Mouse (Mus musculus) limb, embryonic 14.5 days (tissue): ENCODE measurements around the gene Rnf187. TPM values are rescaled to one million over a fixed set of nuclear protein-coding genes. Genes with fewer than 3 reads are reported as not detected.

Source experiments
- ATAC-seq: fragments of 200-750 bp; cut with Nextera tagmentation; 2 replicates; pipeline ENCODE4 v1.8.0; 2017; ENCODE audit warnings: low read depth, moderate number of reproducible peaks, moderate TSS enrichment; ENCODE audit not compliant: low FRiP score
- DNase-seq: peaks from one replicate; pipeline ENCODE4 v3.0.0-alpha.2; 2015; ENCODE audit warnings: low spot score
- H3K27ac ChIP-seq: fragments of 300-500 bp; sonication (generic); replicated peaks from 2 replicates; pipeline ENCODE4 v1.5.1; 2014; ENCODE audit warnings: low read depth, mild to moderate bottlenecking, low read length, moderate library complexity, mixed read lengths
- H3K27me3 ChIP-seq: fragments of 300-500 bp; sonication (generic); 2 replicates; pipeline ENCODE4 v1.6.1; 2014; ENCODE audit warnings: low read length, mixed read lengths; ENCODE audit not compliant: control insufficient read depth, insufficient read depth
- H3K36me3 ChIP-seq: fragments of 300-500 bp; sonication (generic); 2 replicates; pipeline ENCODE4 v1.6.1; 2014; ENCODE audit warnings: mild to moderate bottlenecking, low read length, moderate library complexity, mixed read lengths; ENCODE audit not compliant: control insufficient read depth, insufficient read depth
- H3K4me1 ChIP-seq: fragments of 300-500 bp; sonication (generic); 2 replicates; pipeline ENCODE4 v1.6.1; 2014; ENCODE audit warnings: antibody characterized with exemption, low read length, mixed read lengths; ENCODE audit not compliant: control insufficient read depth, insufficient read depth
- H3K4me2 ChIP-seq: fragments of 300-500 bp; sonication (generic); replicated peaks from 2 replicates; pipeline ENCODE4 v1.6.1; 2014; ENCODE audit warnings: low read depth, mild to moderate bottlenecking, low read length, moderate library complexity; ENCODE audit not compliant: severe bottlenecking
- H3K4me3 ChIP-seq: fragments of 300-500 bp; sonication (generic); replicated peaks from 2 replicates; pipeline ENCODE4 v1.5.1; 2014; ENCODE audit warnings: low read length
- H3K9ac ChIP-seq: fragments of 300-500 bp; sonication (generic); 2 replicates; pipeline ENCODE4 v1.6.1; 2014; ENCODE audit warnings: mild to moderate bottlenecking, low read depth, low read length, moderate library complexity; ENCODE audit not compliant: severe bottlenecking
- H3K9me3 ChIP-seq: fragments of 300-500 bp; sonication (generic); 2 replicates; pipeline ENCODE4 v1.6.1; 2016; ENCODE audit warnings: low read length; ENCODE audit not compliant: control insufficient read depth
- POLR2A ChIP-seq: fragments of 200-500 bp; IDR thresholded peaks from 2 replicates; pipeline ENCODE4 v1.8.0; 2012; ENCODE audit warnings: inconsistent platforms, mild to moderate bottlenecking, moderate library complexity, borderline replicate concordance; ENCODE audit not compliant: insufficient read depth, insufficient read length; ENCODE audit errors: extremely low read depth
- WGBS: fragments of 180-500 bp; shearing (Covaris S2); extraction: QIAGEN DNeasy Blood & Tissue Kit; methylation state at CpG from one replicate; pipeline ENCODE4 v1.1.7; 2014; 5-methylcytosine and 5-hydroxymethylcytosine counted together
- polyA plus RNA-seq, 2 experiments: library from polyadenylated mRNA; depleted of rRNA in 1 of 2; stranded (reverse) in 1 of 2; unstranded in 1 of 2; fragments of >200 nt; fragmentation: Nextera tagmentation in 1 of 2; extraction: Ambion mirVana in 1 of 2; gene quantifications; 2 replicates each; pipeline versions ENCODE4 v1.2.1 to v1.2.3; 2012 to 2014

The Rnf187 gene
- polyA plus RNA-seq, 2 experiments, result 248 to 284 TPM

DNA sequence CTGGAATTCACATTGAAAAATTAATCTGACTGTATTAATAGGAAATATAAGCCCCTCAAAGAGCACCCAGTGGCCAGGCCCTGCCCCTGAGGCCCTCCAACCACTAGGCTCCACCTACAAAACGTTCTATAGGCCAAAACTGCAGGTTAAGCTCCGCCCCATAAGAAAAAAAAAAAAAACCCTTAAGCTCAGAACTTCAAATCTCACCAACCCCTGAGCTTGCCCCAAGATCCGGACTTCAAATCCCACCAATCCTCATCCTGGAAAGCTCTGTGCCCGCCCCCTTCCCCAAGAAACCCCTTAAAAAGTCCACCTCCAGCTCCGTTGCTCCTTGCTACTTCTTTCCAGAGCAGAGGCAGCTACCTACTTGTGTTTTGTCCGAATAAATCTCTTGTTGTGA lies 33.9 kb downstream of the Rnf187 start:
- WGBS, result 48% methylated on average over 6 of the region's 6 CpGs
- Histone ChIP-seq H3K27ac (no peak overlapping the region), H3K9me3 (no peaks in the 10 kb centered on the region), H3K4me1 (peaks cover 9% of the 10 kb centered on the region), H3K9ac (no peak overlapping the region), H3K4me2 (peak overlapping the region; percentile 82; the same call in 1 of the 2 replicates), H3K4me3 (peak overlapping the region; percentile 82), H3K27me3 (no peaks in the 10 kb centered on the region), H3K36me3 (peaks cover 25% of the 10 kb centered on the region)
- DNase-seq (peak; percentile 32), ATAC-seq (no peak)
- no peak for TF ChIP-seq POLR2A

DNA sequence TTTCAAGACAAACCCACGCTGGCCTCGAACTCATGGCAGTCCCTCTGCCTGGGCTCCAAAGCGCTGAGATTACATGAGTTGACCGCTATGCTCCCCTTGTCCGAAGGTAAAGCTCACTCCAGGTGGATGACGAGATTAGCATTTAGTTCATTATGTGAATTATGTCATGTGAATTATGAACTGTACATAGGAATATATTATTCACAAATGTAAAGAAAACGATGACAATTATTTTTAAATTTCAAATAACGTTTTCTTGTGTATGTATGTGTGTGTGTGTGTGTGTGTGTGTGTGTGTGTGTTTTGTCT lies 34.4 kb downstream of the Rnf187 start:
- TF ChIP-seq POLR2A, result no peak
- Histone ChIP-seq H3K9ac (peak overlapping the region; percentile 87), H3K27ac (no peak overlapping the region; the same call in 1 of the 2 replicates), H3K36me3 (peaks cover 28% of the 10 kb centered on the region), H3K4me2 (peak overlapping the region; percentile 82), H3K4me3 (peak overlapping the region; percentile 82), H3K9me3 (no peaks in the 10 kb centered on the region), H3K4me1 (peaks cover 9% of the 10 kb centered on the region), H3K27me3 (no peaks in the 10 kb centered on the region)
- DNase-seq (no peak), ATAC-seq (peak; percentile 1)
- WGBS, result 2% methylated on average over 8 of the region's 8 CpGs

- peak within 1 kb of the TSS; percentile 83 for H3K27ac ChIP-seq
- peak within 1 kb of the TSS; percentile 82 for H3K4me3 ChIP-seq
- H3K9me3 ChIP-seq, result no peaks in the 10 kb centered on the region
- peaks cover 34% of the 10 kb centered on the region for H3K36me3 ChIP-seq
- under 1% methylated on average over 40 of the region's 40 CpGs for WGBS
- peak; percentile 99 for ATAC-seq
- peaks cover 9% of the 10 kb centered on the region for H3K4me1 ChIP-seq
- peak within 1 kb of the TSS; percentile 82 for H3K4me2 ChIP-seq
- no peaks in the 10 kb centered on the region for H3K27me3 ChIP-seq
- peak within 1 kb of the TSS; percentile 87 for H3K9ac ChIP-seq
- peak; percentile 94 for DNase-seq
- TF ChIP-seq POLR2A, result no peak
Observed at GRCm38 (mm10) chr11:58903511-58904409, 35.0 kb downstream of the Rnf187 start, which contains the start of gene Zfp39. Gene Zfp39, minus strand, starts transcription at chr11:58904225.

DNA sequence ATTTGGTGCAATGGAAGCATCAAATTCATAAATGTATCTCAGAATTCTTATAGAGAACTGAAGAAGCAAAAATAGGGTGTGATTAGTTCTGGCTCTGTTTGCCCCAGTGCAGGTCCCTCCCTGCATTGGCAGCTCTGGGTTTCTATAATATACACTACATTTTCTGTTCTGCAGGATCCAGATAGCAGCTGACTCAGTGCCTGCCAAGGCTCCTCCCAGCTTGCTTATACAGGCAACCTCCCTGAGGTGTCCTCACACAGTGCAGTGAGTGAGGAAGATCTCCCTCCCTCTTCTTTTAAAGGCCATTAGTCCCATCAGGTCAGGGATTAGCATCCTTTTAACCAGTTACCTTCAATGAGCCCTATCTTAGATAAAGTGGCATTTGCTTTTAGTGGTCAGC lies 37.6 kb downstream of the Rnf187 start:
- Histone ChIP-seq H3K4me1 (peaks cover 9% of the 10 kb centered on the region), H3K27me3 (no peaks in the 10 kb centered on the region), H3K9me3 (no peaks in the 10 kb centered on the region), H3K9ac (no peak overlapping the region), H3K4me2 (no peak overlapping the region), H3K36me3 (peaks cover 50% of the 10 kb centered on the region), H3K27ac (no peak overlapping the region), H3K4me3 (no peak overlapping the region)
- DNase-seq (no peak), ATAC-seq (no peak)
- TF ChIP-seq POLR2A, result no peak

DNA sequence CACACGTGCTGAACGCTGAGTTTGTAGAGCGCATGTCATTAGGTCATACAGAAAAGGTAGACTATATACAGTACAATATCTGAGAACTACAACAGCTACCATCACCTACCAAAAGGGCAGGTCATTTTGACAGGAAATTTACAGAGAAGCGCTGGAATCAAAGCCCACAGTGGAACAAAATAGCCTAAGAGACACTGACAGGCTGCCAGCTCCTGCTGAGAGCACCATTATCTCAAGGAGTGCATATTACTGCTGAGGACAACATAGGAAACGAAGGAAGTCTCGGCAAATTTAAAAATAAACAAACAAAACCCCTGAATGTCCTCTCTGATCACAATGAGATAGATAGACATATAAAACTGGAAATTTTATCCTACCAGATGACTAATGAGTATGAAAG lies 41.2 kb downstream of the Rnf187 start:
- no peaks in the 10 kb centered on the region for H3K9me3 ChIP-seq
- no peaks in the 10 kb centered on the region for H3K27me3 ChIP-seq
- H3K36me3 ChIP-seq, result peaks cover 69% of the 10 kb centered on the region
- H3K9ac ChIP-seq, result no peak overlapping the region
- DNase-seq, result no peak
- no peak for TF ChIP-seq POLR2A
- H3K4me3 ChIP-seq, result no peak overlapping the region
- ATAC-seq, result no peak
- no peak overlapping the region for H3K27ac ChIP-seq
- 89% methylated on average over 6 of the region's 6 CpGs for WGBS
- no peak overlapping the region for H3K4me2 ChIP-seq
- no peaks in the 10 kb centered on the region for H3K4me1 ChIP-seq

GRCm38 (mm10) chr11:58894456-58894855 lies 44.3 kb downstream of the Rnf187 start:
- Histone ChIP-seq H3K4me2 (no peak overlapping the region), H3K4me3 (no peak overlapping the region), H3K9ac (no peak overlapping the region), H3K27me3 (no peaks in the 10 kb centered on the region), H3K4me1 (no peaks in the 10 kb centered on the region), H3K9me3 (no peaks in the 10 kb centered on the region), H3K36me3 (peaks cover 72% of the 10 kb centered on the region), H3K27ac (no peak overlapping the region)
- WGBS, result 46% methylated on average over 6 of the region's 6 CpGs
- ATAC-seq (no peak), DNase-seq (peak; percentile 17)
- TF ChIP-seq POLR2A, result no peak
